Mouse (Mus musculus) forebrain, embryonic 14.5 days (tissue): ENCODE data around the gene Chd4. TPM values are rescaled to one million over a fixed set of nuclear protein-coding genes. Genes with fewer than 3 reads are reported as not detected.

ENCODE experiments used
- ATAC-seq: fragments of 200-750 bp; cut with Nextera tagmentation; 2 replicates; pipeline ENCODE4 v1.8.0; 2017; ENCODE audit warnings: mild to moderate bottlenecking, moderate library complexity
- DNase-seq: peaks from one replicate; pipeline ENCODE4 v3.0.0-alpha.2; 2015; ENCODE audit warnings: low spot score
- H3K27ac ChIP-seq: fragments of 300-500 bp; sonication (generic); 2 replicates; pipeline ENCODE4 v1.5.1; 2014; ENCODE audit warnings: low read depth, mild to moderate bottlenecking, control low read depth, low read length, moderate library complexity
- H3K27me3 ChIP-seq: fragments of 300-500 bp; sonication (generic); replicated peaks from 2 replicates; pipeline ENCODE4 v1.6.1; 2014; ENCODE audit warnings: low read length, control low read depth, mixed read lengths; ENCODE audit not compliant: control insufficient read depth, insufficient read depth
- H3K36me3 ChIP-seq: fragments of 300-500 bp; sonication (generic); 2 replicates; pipeline ENCODE4 v1.6.1; 2014; ENCODE audit warnings: low read length, control low read depth; ENCODE audit not compliant: control insufficient read depth, insufficient read depth
- H3K4me1 ChIP-seq: fragments of 300-500 bp; sonication (generic); 2 replicates; pipeline ENCODE4 v1.6.1; 2014; ENCODE audit warnings: antibody characterized with exemption, low read length, control low read depth; ENCODE audit not compliant: control insufficient read depth, insufficient read depth
- H3K4me2 ChIP-seq: fragments of 300-500 bp; sonication (generic); 2 replicates; pipeline ENCODE4 v1.6.1; 2014; ENCODE audit warnings: mild to moderate bottlenecking, control low read depth, low read length
- H3K4me3 ChIP-seq: fragments of 300-500 bp; sonication (generic); 2 replicates; pipeline ENCODE4 v1.5.1; 2014; ENCODE audit warnings: low read depth, low read length, control low read depth
- H3K9ac ChIP-seq: fragments of 300-500 bp; sonication (generic); 2 replicates; pipeline ENCODE4 v1.6.1; 2014; ENCODE audit warnings: mild to moderate bottlenecking, low read length, control low read depth, moderate library complexity
- H3K9me3 ChIP-seq: fragments of 300-500 bp; sonication (generic); replicated peaks from 2 replicates; pipeline ENCODE4 v1.6.1; 2016; ENCODE audit warnings: low read length, control low read depth, mixed read lengths; ENCODE audit not compliant: control insufficient read depth
- WGBS: fragments of 180-500 bp; shearing (Covaris S2); extraction: QIAGEN DNeasy Blood & Tissue Kit; methylation state at CpG from one replicate; pipeline ENCODE4 v1.1.7; 2014; 5-methylcytosine and 5-hydroxymethylcytosine counted together
- polyA plus RNA-seq: library from polyadenylated mRNA; unstranded; fragments of >200 nt; fragmentation: Nextera tagmentation; extraction: Ambion mirVana; gene quantifications from 2 replicates; pipeline ENCODE4 v1.2.1, GENCODE M21; 2014

Chd4 gene
- polyA plus RNA-seq, 1 experiment from 2014 or later = 61.1 TPM

GRCm38 (mm10) chr6:125071170-125071895, 24.4 kb upstream of the Chd4 start:
- 66% methylated on average over 18 of the region's 18 CpGs for WGBS
- Histone ChIP-seq H3K4me1 (peaks cover 6% of the 10 kb centered on the region; the same call in 1 of the 2 replicates), H3K27me3 (no peaks in the 10 kb centered on the region), H3K4me2 (peak overlapping the region; percentile 32), H3K27ac (peak overlapping the region; percentile 97), H3K9me3 (no peaks in the 10 kb centered on the region), H3K36me3 (no peaks in the 10 kb centered on the region), H3K4me3 (no peak overlapping the region), H3K9ac (peak overlapping the region; percentile 32; the same call in 1 of the 2 replicates)
- DNase-seq (peak; percentile 88), ATAC-seq (peak; percentile 95)

GRCm38 (mm10) chr6:125071896-125072279, 23.9 kb upstream of the Chd4 start:
- Histone ChIP-seq H3K36me3 (no peaks in the 10 kb centered on the region), H3K27me3 (no peaks in the 10 kb centered on the region), H3K4me1 (peaks cover 6% of the 10 kb centered on the region; the same call in 1 of the 2 replicates), H3K9ac (peak overlapping the region; percentile 32; the same call in 1 of the 2 replicates), H3K9me3 (no peaks in the 10 kb centered on the region), H3K27ac (peak overlapping the region; percentile 97), H3K4me2 (peak overlapping the region; percentile 32), H3K4me3 (no peak overlapping the region)
- peak; percentile 95 for ATAC-seq
- DNase-seq = peak; percentile 95
- WGBS = 7% methylated on average over 2 of the region's 2 CpGs

GRCm38 (mm10) chr6:125073825-125074224, 22.0 kb upstream of the Chd4 start:
- no peak overlapping the region for H3K9ac ChIP-seq
- H3K27me3 ChIP-seq = no peaks in the 10 kb centered on the region
- DNase-seq (no peak), ATAC-seq (no peak)
- H3K4me1 ChIP-seq = peaks cover 6% of the 10 kb centered on the region; the same call in 1 of the 2 replicates
- no peaks in the 10 kb centered on the region for H3K9me3 ChIP-seq
- no peak overlapping the region for H3K4me3 ChIP-seq
- no peaks in the 10 kb centered on the region for H3K36me3 ChIP-seq
- 64% methylated on average over 8 of the region's 8 CpGs for WGBS
- no peak overlapping the region for H3K27ac ChIP-seq
- no peak overlapping the region for H3K4me2 ChIP-seq

GRCm38 (mm10) chr6:125081394-125081793, 14.4 kb upstream of the Chd4 start:
- Histone ChIP-seq H3K4me2 (peak overlapping the region; percentile 77), H3K9me3 (no peaks in the 10 kb centered on the region), H3K4me1 (no peaks in the 10 kb centered on the region; the same call in 1 of the 2 replicates), H3K9ac (peak overlapping the region; percentile 70), H3K27ac (peak overlapping the region; percentile 87), H3K36me3 (no peaks in the 10 kb centered on the region), H3K4me3 (peak overlapping the region; percentile 34), H3K27me3 (no peaks in the 10 kb centered on the region)
- 25% methylated on average over 25 of the region's 25 CpGs for WGBS
- DNase-seq = no peak
- no peak; the same call in 1 of the 2 replicates for ATAC-seq

GRCm38 (mm10) chr6:125081797-125082560, 13.8 kb upstream of the Chd4 start:
- peak overlapping the region; percentile 70 for H3K9ac ChIP-seq
- H3K27me3 ChIP-seq = no peaks in the 10 kb centered on the region
- peak overlapping the region; percentile 77 for H3K4me2 ChIP-seq
- peak overlapping the region; percentile 87 for H3K27ac ChIP-seq
- no peaks in the 10 kb centered on the region for H3K36me3 ChIP-seq
- WGBS = 22% methylated on average over 45 of the region's 45 CpGs
- H3K9me3 ChIP-seq = no peaks in the 10 kb centered on the region
- ATAC-seq (peak; percentile 94), DNase-seq (peak; percentile 98)
- peak overlapping the region; percentile 34 for H3K4me3 ChIP-seq
- no peaks in the 10 kb centered on the region; the same call in 1 of the 2 replicates for H3K4me1 ChIP-seq

GRCm38 (mm10) chr6:125082801-125083386, 12.9 kb upstream of the Chd4 start:
- ATAC-seq = no peak
- no peaks in the 10 kb centered on the region for H3K27me3 ChIP-seq
- no peaks in the 10 kb centered on the region; the same call in 1 of the 2 replicates for H3K4me1 ChIP-seq
- H3K36me3 ChIP-seq = no peaks in the 10 kb centered on the region
- 90% methylated on average over 7 of the region's 7 CpGs for WGBS
- DNase-seq = no peak
- no peaks in the 10 kb centered on the region for H3K9me3 ChIP-seq
- no peak overlapping the region for H3K9ac ChIP-seq
- no peak overlapping the region for H3K4me2 ChIP-seq
- no peak overlapping the region for H3K27ac ChIP-seq
- no peak overlapping the region for H3K4me3 ChIP-seq

GRCm38 (mm10) chr6:125084424-125084823, 11.4 kb upstream of the Chd4 start:
- Histone ChIP-seq H3K4me1 (peaks cover 2% of the 10 kb centered on the region), H3K36me3 (no peaks in the 10 kb centered on the region), H3K9ac (no peak overlapping the region; the same call in 1 of the 2 replicates), H3K27me3 (no peaks in the 10 kb centered on the region), H3K4me3 (no peak overlapping the region), H3K27ac (no peak overlapping the region), H3K4me2 (no peak overlapping the region), H3K9me3 (no peaks in the 10 kb centered on the region)
- ATAC-seq = peak; percentile 22
- peak; percentile 88 for DNase-seq
- WGBS = 5% methylated on average over 4 of the region's 4 CpGs

- Histone ChIP-seq H3K4me1 (peaks cover 13% of the 10 kb centered on the region), H3K36me3 (no peaks in the 10 kb centered on the region), H3K9me3 (no peaks in the 10 kb centered on the region), H3K4me2 (no peak overlapping the region), H3K9ac (no peak overlapping the region), H3K27ac (peak overlapping the region; percentile 95), H3K27me3 (no peaks in the 10 kb centered on the region), H3K4me3 (no peak overlapping the region)
- no peak for DNase-seq
- WGBS = 82% methylated on average over 3 of the region's 3 CpGs
- ATAC-seq = no peak
These were observed 7.8 kb upstream of the Chd4 start for GRCm38 (mm10) chr6:125087937-125088336.
